Mouse (Mus musculus) myocyte (in vitro differentiated cells): ENCODE measurements at regions not wholly inside any gene's neighbourhood (a gene's known extent, or its start where the extent isn't known, plus 50 kb on each side); places are given as distances from the start of the nearest gene placed in this dataset.
A peak's percentile ranks its signal among the peaks of the same experiment; 100 is the strongest.

Experiments
- H3K27me3 ChIP-seq: one replicate; pipeline ENCODE4 v1.6.1; 2011; ENCODE audit not compliant: control insufficient read depth, insufficient read depth, insufficient read length
- H3K36me3 ChIP-seq: one replicate; pipeline ENCODE4 v1.6.1; 2011; ENCODE audit not compliant: control insufficient read depth, insufficient read depth
- H3K4me2 ChIP-seq: one replicate; pipeline ENCODE4 v1.6.1; 2011; ENCODE audit warnings: low read depth, control low read depth
- H3K4me3 ChIP-seq: one replicate; pipeline ENCODE4 v1.5.1; 2011; ENCODE audit warnings: mild to moderate bottlenecking, control low read depth, moderate library complexity
- H3K79me2 ChIP-seq: one replicate; pipeline ENCODE4 v1.6.1; 2011; ENCODE audit not compliant: control insufficient read depth, insufficient read depth
- H3ac ChIP-seq: one replicate; pipeline ENCODE4 v1.6.1; 2011; ENCODE audit not compliant: control insufficient read depth, insufficient read length
- CEBPB ChIP-seq: IDR thresholded peaks from 2 replicates; pipeline ENCODE4 v1.6.1; 2011; ENCODE audit warnings: mild to moderate bottlenecking, moderate library complexity; ENCODE audit not compliant: poor library complexity, insufficient read depth, severe bottlenecking
- E2F4 ChIP-seq: IDR thresholded peaks from one replicate; pipeline ENCODE4 v1.6.1; 2011; ENCODE audit warnings: mild to moderate bottlenecking, control low read depth, moderate library complexity; ENCODE audit not compliant: insufficient read depth
- MAX ChIP-seq: IDR thresholded peaks from one replicate; pipeline ENCODE4 v1.6.1; 2011; ENCODE audit warnings: low read depth, mild to moderate bottlenecking, control low read depth
- MYOD1 ChIP-seq, 3 experiments: IDR thresholded peaks; one replicate each; pipeline ENCODE4 v1.6.1; 2011; ENCODE audit warnings: control low read depth in 2 of 3, low read depth in 2 of 3, mild to moderate bottlenecking in 2 of 3, moderate library complexity in 1 of 3; ENCODE audit not compliant: insufficient read length in 2 of 3, control insufficient read depth in 1 of 3
- MYOG ChIP-seq, 3 experiments: IDR thresholded peaks; one replicate each; pipeline ENCODE4 v1.6.1; 2011; ENCODE audit warnings: control low read depth in 2 of 3, low read depth in 2 of 3, mild to moderate bottlenecking in 2 of 3; ENCODE audit not compliant: insufficient read length in 2 of 3, control insufficient read depth in 1 of 3, insufficient read depth in 1 of 3
- POLR2A ChIP-seq: IDR thresholded peaks from one replicate; pipeline ENCODE4 v1.6.1; 2011; ENCODE audit warnings: low read depth, mild to moderate bottlenecking, control low read depth, moderate library complexity; ENCODE audit not compliant: insufficient read length
- POLR2AphosphoS2 ChIP-seq: IDR thresholded peaks from one replicate; pipeline ENCODE4 v1.6.1; 2011; ENCODE audit warnings: low read depth, control low read depth; ENCODE audit not compliant: insufficient read length
- REST ChIP-seq: IDR thresholded peaks from one replicate; pipeline ENCODE4 v1.6.1; 2011; ENCODE audit warnings: mild to moderate bottlenecking, control low read depth, moderate library complexity; ENCODE audit not compliant: insufficient read depth, insufficient read length
- SRF ChIP-seq: IDR thresholded peaks from one replicate; pipeline ENCODE4 v1.6.1; 2011; ENCODE audit warnings: low read depth; ENCODE audit not compliant: control insufficient read depth, insufficient read length
- TCF12 ChIP-seq: IDR thresholded peaks from one replicate; pipeline ENCODE4 v1.6.1; 2011; ENCODE audit warnings: mild to moderate bottlenecking, control low read depth; ENCODE audit not compliant: poor library complexity, insufficient read depth, severe bottlenecking
- TCF3 ChIP-seq: IDR thresholded peaks from one replicate; pipeline ENCODE4 v1.6.1; 2011; ENCODE audit warnings: low read depth, control low read depth; ENCODE audit not compliant: insufficient read length
- USF1 ChIP-seq: IDR thresholded peaks from one replicate; pipeline ENCODE4 v1.6.1; 2011; ENCODE audit warnings: low read depth, mild to moderate bottlenecking, control low read depth, moderate library complexity

DNA sequence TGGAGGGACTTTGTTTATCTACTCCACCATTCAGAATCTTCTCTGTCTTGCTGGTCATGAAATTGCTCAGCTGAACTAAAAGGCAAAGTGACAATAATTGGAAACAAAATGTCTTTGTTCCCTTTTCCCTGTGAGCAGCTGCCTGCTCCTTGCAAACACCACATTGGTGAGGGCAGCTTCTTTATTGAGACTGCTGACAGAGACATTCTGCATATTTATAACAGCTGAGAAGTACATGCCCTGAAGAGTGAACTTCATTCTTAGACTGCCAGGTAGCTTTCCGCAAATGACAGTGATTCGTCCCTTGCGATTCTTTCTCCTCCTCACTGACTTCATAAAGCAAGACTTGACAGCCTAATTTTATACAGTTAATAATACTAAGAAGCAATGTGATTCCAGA lies 237.0 kb downstream of the Cps1 start:
- H3K4me2 ChIP-seq = no peak overlapping the region
- no peak for TF ChIP-seq MYOD1 (IDR thresholded peaks at IDR 0.05; ENCODE audit: control insufficient read depth in 1 of 3, insufficient read length in 2 of 3, low read depth in 2 of 3)
- TF ChIP-seq MYOG (IDR thresholded peaks at IDR 0.05; ENCODE audit: control insufficient read depth in 1 of 3, insufficient read depth in 1 of 3, insufficient read length in 2 of 3, low read depth in 2 of 3) = peak in 1 of 3 experiments; percentile 54
- H3K36me3 ChIP-seq = no peaks in the 10 kb centered on the region
- H3K79me2 ChIP-seq = no peaks in the 10 kb centered on the region
- H3ac ChIP-seq = no peak overlapping the region
- H3K4me3 ChIP-seq = no peak overlapping the region
- H3K27me3 ChIP-seq = no peaks in the 10 kb centered on the region

DNA sequence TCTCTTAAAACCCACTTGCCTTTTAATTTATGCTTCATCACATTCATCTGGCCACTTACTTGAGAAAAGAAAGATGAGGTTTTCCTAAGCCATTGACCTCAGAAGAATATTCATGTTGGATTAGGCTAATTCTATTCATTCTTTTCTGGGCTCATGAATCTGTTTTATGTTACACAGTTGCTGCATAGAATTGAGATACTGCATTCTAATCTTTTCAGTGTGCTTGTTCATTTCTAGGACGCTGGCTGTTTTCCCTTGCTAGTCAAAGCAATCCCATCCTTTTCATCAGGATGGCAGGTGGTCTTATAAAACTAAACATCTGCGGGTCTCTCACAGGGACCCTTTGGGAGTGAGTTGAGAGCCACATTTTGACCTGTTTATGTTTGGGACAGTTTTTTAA lies 243.2 kb downstream of the Cps1 start:
- Histone ChIP-seq H3K4me2 (no peak overlapping the region), H3K79me2 (no peaks in the 10 kb centered on the region), H3K27me3 (no peaks in the 10 kb centered on the region), H3K36me3 (no peaks in the 10 kb centered on the region), H3ac (no peak overlapping the region), H3K4me3 (no peak overlapping the region)
- TF ChIP-seq REST = no peak
- no peak for TF ChIP-seq SRF
- TF ChIP-seq POLR2A = no peak
- no peak for TF ChIP-seq TCF3
- no peak for TF ChIP-seq E2F4
- no peak for TF ChIP-seq USF1
- TF ChIP-seq TCF12 = no peak
- TF ChIP-seq CEBPB = no peak

DNA sequence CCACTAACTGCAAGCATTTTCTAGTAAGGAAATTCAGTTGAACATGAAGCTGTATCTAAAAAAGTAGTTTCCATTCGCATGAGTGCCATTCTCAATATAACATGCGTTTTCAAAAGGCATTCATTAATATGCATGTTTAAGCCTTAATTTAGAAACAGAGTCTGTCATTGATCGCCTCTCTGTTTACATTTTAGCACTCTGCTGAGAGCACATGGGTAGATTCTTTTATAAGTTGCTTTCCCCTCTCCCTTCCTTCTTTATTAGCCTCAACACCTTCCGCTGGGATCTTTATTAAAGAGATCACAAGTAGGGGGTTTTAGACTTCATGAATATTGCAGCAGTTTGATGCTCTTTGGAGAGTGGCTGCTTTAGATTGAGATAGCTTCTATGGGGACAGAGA lies 243.7 kb downstream of the Cps1 start:
- H3ac ChIP-seq = no peak overlapping the region
- H3K4me2 ChIP-seq = no peak overlapping the region
- H3K4me3 ChIP-seq = no peak overlapping the region
- TF ChIP-seq REST (no peak), MYOG (IDR thresholded peaks at IDR 0.05; ENCODE audit: control insufficient read depth in 1 of 3, insufficient read depth in 1 of 3, insufficient read length in 2 of 3, low read depth in 2 of 3) (no peak), TCF12 (no peak), E2F4 (no peak), MAX (no peak), POLR2A (no peak), USF1 (no peak), TCF3 (no peak), SRF (no peak), MYOD1 (IDR thresholded peaks at IDR 0.05; ENCODE audit: control insufficient read depth in 1 of 3, insufficient read length in 2 of 3, low read depth in 2 of 3) (no peak), POLR2AphosphoS2 (no peak), CEBPB (no peak)
- no peaks in the 10 kb centered on the region for H3K79me2 ChIP-seq
- H3K36me3 ChIP-seq = no peaks in the 10 kb centered on the region
- H3K27me3 ChIP-seq = no peaks in the 10 kb centered on the region

DNA sequence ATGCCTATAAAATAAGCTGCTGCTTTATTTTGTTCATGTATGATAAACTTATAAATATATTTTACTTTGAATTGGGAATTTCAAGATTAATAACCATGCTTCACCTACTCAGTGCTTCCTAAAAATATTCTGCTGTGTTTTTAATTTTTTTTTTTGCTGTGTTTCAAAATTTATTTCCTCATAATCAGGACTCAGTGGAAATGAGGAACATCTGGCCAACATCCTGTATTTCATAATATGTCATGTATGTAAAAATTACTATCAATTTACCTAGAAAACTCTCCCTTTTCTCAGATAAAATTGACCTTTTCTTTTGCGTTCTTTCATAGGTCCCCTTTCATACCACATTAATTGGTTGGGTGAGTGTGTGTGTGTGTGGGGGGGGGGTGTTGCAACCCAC lies 259.5 kb downstream of the Cps1 start:
- Histone ChIP-seq H3K4me2 (no peak overlapping the region), H3K27me3 (no peaks in the 10 kb centered on the region), H3ac (no peak overlapping the region), H3K36me3 (no peaks in the 10 kb centered on the region), H3K4me3 (no peak overlapping the region), H3K79me2 (no peaks in the 10 kb centered on the region)
- TF ChIP-seq MYOG (IDR thresholded peaks at IDR 0.05; ENCODE audit: control insufficient read depth in 1 of 3, insufficient read depth in 1 of 3, insufficient read length in 2 of 3, low read depth in 2 of 3) (no peak), CEBPB (no peak), TCF12 (no peak), POLR2A (no peak), REST (no peak), TCF3 (no peak), E2F4 (no peak), MAX (no peak), MYOD1 (IDR thresholded peaks at IDR 0.05; ENCODE audit: control insufficient read depth in 1 of 3, insufficient read length in 2 of 3, low read depth in 2 of 3) (no peak), SRF (no peak), POLR2AphosphoS2 (no peak), USF1 (no peak)

DNA sequence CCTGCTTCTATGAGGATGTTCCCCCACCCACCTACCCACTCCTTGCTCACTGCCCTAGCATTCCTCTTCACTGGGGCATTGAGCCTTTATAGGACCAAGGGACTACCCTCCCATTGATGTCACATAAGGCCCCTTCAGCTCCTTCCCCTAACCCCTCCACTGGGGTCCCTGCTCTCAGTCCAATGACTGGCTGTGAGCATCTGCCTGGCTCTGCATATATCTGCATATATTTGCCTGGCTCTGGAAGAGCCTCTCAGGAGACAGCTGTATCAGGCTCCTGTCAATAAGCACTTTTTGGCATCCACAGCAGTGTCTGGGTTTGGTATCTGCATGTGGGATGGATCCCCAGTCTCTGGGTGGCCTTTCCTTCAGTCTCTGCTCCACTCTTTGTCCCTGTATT lies 262.6 kb downstream of the Cps1 start:
- Histone ChIP-seq H3ac (no peak overlapping the region), H3K79me2 (no peaks in the 10 kb centered on the region), H3K4me3 (no peak overlapping the region), H3K4me2 (no peak overlapping the region), H3K36me3 (no peaks in the 10 kb centered on the region), H3K27me3 (no peaks in the 10 kb centered on the region)
- no peak for TF ChIP-seq REST
- no peak for TF ChIP-seq TCF12
- TF ChIP-seq E2F4 = no peak
- TF ChIP-seq MYOD1 (IDR thresholded peaks at IDR 0.05; ENCODE audit: control insufficient read depth in 1 of 3, insufficient read length in 2 of 3, low read depth in 2 of 3) = no peak
- no peak for TF ChIP-seq POLR2A
- TF ChIP-seq MYOG (IDR thresholded peaks at IDR 0.05; ENCODE audit: control insufficient read depth in 1 of 3, insufficient read depth in 1 of 3, insufficient read length in 2 of 3, low read depth in 2 of 3) = no peak
- no peak for TF ChIP-seq SRF
- TF ChIP-seq USF1 = no peak
- no peak for TF ChIP-seq POLR2AphosphoS2
- no peak for TF ChIP-seq CEBPB
- TF ChIP-seq MAX = no peak
- TF ChIP-seq TCF3 = no peak
